Mouse (Mus musculus) stomach, embryonic 16.5 days (tissue): ENCODE data around the gene Pitpnm1. TPM values are rescaled to one million over a fixed set of nuclear protein-coding genes. Genes with fewer than 3 reads are reported as not detected.
A peak's percentile ranks its signal among the peaks of the same experiment; 100 is the strongest.

Experiments
- ATAC-seq: fragments of 200-750 bp; cut with Nextera tagmentation; 2 replicates; pipeline ENCODE4 v1.8.0; 2017; ENCODE audit warnings: moderate number of reproducible peaks, moderate TSS enrichment; ENCODE audit not compliant: insufficient read depth, low FRiP score
- H3K27ac ChIP-seq: fragments of 300-500 bp; sonication (generic); 2 replicates; pipeline ENCODE4 v1.5.1; 2014; ENCODE audit warnings: low read length
- H3K27me3 ChIP-seq: fragments of 300-500 bp; sonication (generic); 2 replicates; pipeline ENCODE4 v1.6.1; 2014; ENCODE audit warnings: low read length, control low read depth, mixed read lengths; ENCODE audit not compliant: control insufficient read depth, insufficient read depth
- H3K36me3 ChIP-seq: fragments of 300-500 bp; sonication (generic); 2 replicates; pipeline ENCODE4 v1.6.1; 2014; ENCODE audit warnings: low read length; ENCODE audit not compliant: control insufficient read depth, insufficient read depth
- H3K4me1 ChIP-seq: fragments of 300-500 bp; sonication (generic); 2 replicates; pipeline ENCODE4 v1.6.1; 2014; ENCODE audit warnings: low read length, control low read depth, mixed read lengths; ENCODE audit not compliant: control insufficient read depth, insufficient read depth
- H3K4me2 ChIP-seq: fragments of 300-500 bp; sonication (generic); 2 replicates; pipeline ENCODE4 v1.6.1; 2014; ENCODE audit warnings: low read depth, low read length, mixed read lengths
- H3K4me3 ChIP-seq: fragments of 300-500 bp; sonication (generic); replicated peaks from 2 replicates; pipeline ENCODE4 v1.5.1; 2014; ENCODE audit warnings: mild to moderate bottlenecking, low read length
- H3K9ac ChIP-seq: fragments of 300-500 bp; sonication (generic); 2 replicates; pipeline ENCODE4 v1.6.1; 2014; ENCODE audit warnings: low read length
- H3K9me3 ChIP-seq: fragments of 300-500 bp; sonication (generic); replicated peaks from 2 replicates; pipeline ENCODE4 v1.6.1; 2016; ENCODE audit warnings: low read length, control low read depth; ENCODE audit not compliant: control insufficient read depth
- WGBS: fragments of 180-500 bp; shearing (Covaris S2); extraction: QIAGEN DNeasy Blood & Tissue Kit; methylation state at CpG from one replicate; pipeline ENCODE4 v1.1.7; 2014; 5-methylcytosine and 5-hydroxymethylcytosine counted together
- polyA plus RNA-seq: library from polyadenylated mRNA; unstranded; fragments of >200 nt; fragmentation: Nextera tagmentation; extraction: Ambion mirVana; gene quantifications from 2 replicates; pipeline ENCODE4 v1.2.1, GENCODE M21; 2015

Pitpnm1 gene
- polyA plus RNA-seq, 1 experiment from 2014 or later, result 13.8 TPM

DNA sequence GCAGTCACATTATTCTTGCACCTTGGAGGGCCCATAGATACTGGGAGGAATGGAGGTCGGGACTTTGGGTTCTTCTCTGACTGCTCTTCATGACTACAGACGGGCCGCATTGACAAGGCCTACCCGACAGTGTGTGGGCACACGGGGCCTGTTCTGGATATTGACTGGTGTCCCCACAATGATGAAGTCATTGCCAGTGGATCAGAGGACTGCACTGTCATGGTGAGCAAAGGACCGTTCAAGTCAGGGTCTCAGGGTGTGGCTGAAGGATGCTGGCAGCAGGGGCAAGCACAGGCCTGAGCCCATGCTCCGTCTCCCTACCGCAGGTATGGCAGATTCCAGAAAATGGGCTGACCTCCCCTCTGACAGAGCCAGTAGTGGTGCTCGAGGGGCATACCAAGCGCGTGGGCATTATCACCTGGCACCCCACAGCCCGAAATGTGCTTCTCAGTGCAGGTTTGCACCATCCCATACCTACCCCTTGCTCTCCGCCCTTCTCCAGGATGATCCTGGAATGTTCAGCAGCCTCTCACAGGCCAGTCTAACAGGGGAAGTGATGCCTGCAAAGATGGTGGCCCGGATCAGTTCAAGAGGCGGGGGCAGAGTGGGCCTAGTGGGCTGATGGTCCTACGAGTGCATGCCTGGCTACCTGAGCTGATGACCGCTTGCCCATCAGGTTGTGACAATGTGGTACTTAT is 50.1 kb downstream of the Pitpnm1 start:
- WGBS, result 92% methylated on average over 17 of the region's 17 CpGs
- peak overlapping the region; percentile 96 for H3K9ac ChIP-seq
- peak overlapping the region; percentile 86 for H3K4me2 ChIP-seq
- 0 out of 2 replicates have a peak overlapping the region, but pooled peaks have one; percentile 76 for H3K27ac ChIP-seq
- H3K9me3 ChIP-seq, result no peaks in the 10 kb centered on the region
- no peak for ATAC-seq
- no peaks in the 10 kb centered on the region for H3K27me3 ChIP-seq
- peaks cover 15% of the 10 kb centered on the region for H3K4me1 ChIP-seq
- peak overlapping the region; percentile 87; the same call in 1 of the 2 replicates for H3K4me3 ChIP-seq
- peaks cover 9% of the 10 kb centered on the region for H3K36me3 ChIP-seq

DNA sequence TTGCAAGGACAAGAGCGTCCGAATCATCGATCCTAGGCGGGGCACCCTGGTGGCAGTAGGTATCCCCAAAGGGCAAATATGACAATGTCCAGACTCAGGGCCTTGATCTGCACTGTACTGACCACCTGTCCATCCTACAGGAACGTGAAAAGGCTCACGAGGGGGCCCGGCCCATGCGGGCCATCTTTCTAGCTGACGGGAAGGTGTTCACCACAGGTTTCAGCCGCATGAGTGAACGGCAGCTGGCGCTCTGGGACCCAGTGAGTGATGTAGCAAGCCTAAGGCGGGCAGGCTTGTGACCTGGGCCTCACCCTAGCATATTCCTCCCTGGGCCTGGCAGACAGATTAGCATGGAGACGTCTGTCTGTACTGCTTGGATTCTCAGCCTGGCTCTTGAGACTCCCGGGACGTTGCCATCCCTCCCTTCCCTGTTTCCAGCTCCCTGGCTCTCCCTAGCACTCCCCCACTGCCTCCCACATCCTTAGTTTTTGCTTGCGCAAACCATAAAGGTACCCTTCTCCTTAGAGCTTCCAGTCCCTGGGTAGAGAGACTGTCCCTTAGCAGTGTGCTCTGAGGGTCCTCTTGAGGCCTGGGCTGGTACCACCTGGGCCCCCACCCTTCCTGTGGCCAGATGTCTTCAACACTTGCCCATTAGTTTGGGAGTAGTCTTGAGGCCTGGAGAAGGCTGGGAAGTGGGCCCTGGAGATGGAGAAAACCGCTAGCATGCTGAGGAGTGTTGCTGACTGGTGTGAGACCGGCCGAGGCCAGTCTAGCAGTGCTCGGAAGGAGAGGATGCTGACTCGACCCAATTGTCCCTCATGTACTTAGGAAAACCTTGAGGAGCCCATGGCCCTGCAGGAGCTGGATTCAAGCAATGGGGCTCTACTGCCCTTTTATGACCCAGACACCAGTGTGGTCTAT is 51.0 kb downstream of the Pitpnm1 start:
- no peak overlapping the region for H3K9ac ChIP-seq

DNA sequence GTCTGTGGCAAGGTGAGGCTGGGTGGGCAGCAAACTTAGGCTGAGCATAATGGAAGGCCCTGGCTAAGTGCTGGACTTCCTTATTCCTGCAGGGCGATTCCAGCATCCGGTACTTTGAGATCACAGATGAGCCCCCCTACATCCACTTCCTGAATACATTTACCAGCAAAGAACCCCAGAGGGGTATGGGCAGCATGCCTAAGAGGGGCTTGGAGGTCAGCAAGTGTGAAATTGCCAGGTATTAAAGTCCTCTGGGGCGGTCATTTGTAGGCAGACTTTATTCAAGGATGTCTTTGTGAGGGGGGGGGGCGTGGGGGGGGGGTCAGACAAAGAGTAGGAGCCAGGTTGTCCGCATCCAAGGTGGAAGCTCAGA is 51.7 kb downstream of the Pitpnm1 start:
- Histone ChIP-seq H3K9ac (no peak overlapping the region), H3K27me3 (no peaks in the 10 kb centered on the region), H3K4me3 (no peak overlapping the region), H3K27ac (no peak overlapping the region), H3K36me3 (peaks cover 9% of the 10 kb centered on the region), H3K4me1 (peaks cover 15% of the 10 kb centered on the region), H3K4me2 (no peak overlapping the region), H3K9me3 (no peaks in the 10 kb centered on the region)
- WGBS, result 81% methylated on average over 5 of the region's 5 CpGs
- no peak for ATAC-seq

More for the DNA sequence above, 51.0 kb downstream of the Pitpnm1 start:
- Histone ChIP-seq H3K27me3 (no peaks in the 10 kb centered on the region), H3K36me3 (peaks cover 9% of the 10 kb centered on the region), H3K4me3 (no peak overlapping the region), H3K27ac (no peak overlapping the region), H3K4me1 (peaks cover 15% of the 10 kb centered on the region), H3K4me2 (no peak overlapping the region), H3K9me3 (no peaks in the 10 kb centered on the region)
- no peak for ATAC-seq
- 92% methylated on average over 22 of the region's 22 CpGs for WGBS

GRCm38 (mm10) chr19:4151898-4152297 is 52.1 kb downstream of the Pitpnm1 start:
- Histone ChIP-seq H3K27me3 (no peaks in the 10 kb centered on the region), H3K4me1 (peaks cover 15% of the 10 kb centered on the region), H3K27ac (no peak overlapping the region), H3K4me2 (no peak overlapping the region), H3K4me3 (no peak overlapping the region), H3K36me3 (peaks cover 9% of the 10 kb centered on the region), H3K9ac (no peak overlapping the region), H3K9me3 (no peaks in the 10 kb centered on the region)
- ATAC-seq, result no peak
- WGBS, result 90% methylated on average over 5 of the region's 5 CpGs

- Histone ChIP-seq H3K36me3 (peaks cover 9% of the 10 kb centered on the region), H3K27me3 (no peaks in the 10 kb centered on the region), H3K4me1 (peaks cover 14% of the 10 kb centered on the region), H3K4me3 (no peak overlapping the region), H3K27ac (no peak overlapping the region), H3K4me2 (no peak overlapping the region), H3K9me3 (no peaks in the 10 kb centered on the region), H3K9ac (no peak overlapping the region)
- WGBS, result 90% methylated on average over 8 of the region's 8 CpGs
- no peak for ATAC-seq
These were observed 52.8 kb downstream of the Pitpnm1 start for GRCm38 (mm10) chr19:4152445-4153231.

GRCm38 (mm10) chr19:4153232-4153654 is 53.4 kb downstream of the Pitpnm1 start, which contains the start of gene Ptprcap:
Gene Ptprcap (plus strand): TSS chr19:4153604.
- H3K27me3 ChIP-seq, result no peaks in the 10 kb centered on the region
- no peak within 1 kb of the TSS for H3K27ac ChIP-seq
- H3K9me3 ChIP-seq, result no peaks in the 10 kb centered on the region
- H3K4me1 ChIP-seq, result peaks cover 8% of the 10 kb centered on the region
- peaks cover 9% of the 10 kb centered on the region for H3K36me3 ChIP-seq
- ATAC-seq, result no peak
- H3K4me2 ChIP-seq, result no peak within 1 kb of the TSS
- WGBS, result 67% methylated on average over 11 of the region's 11 CpGs
- no peak within 1 kb of the TSS for H3K9ac ChIP-seq
- H3K4me3 ChIP-seq, result no peak within 1 kb of the TSS

GRCm38 (mm10) chr19:4154437-4155222 is 54.8 kb downstream of the Pitpnm1 start:
- peaks cover under 1% of the 10 kb centered on the region for H3K4me1 ChIP-seq
- H3K9me3 ChIP-seq, result no peaks in the 10 kb centered on the region
- WGBS, result 71% methylated on average over 13 of the region's 13 CpGs
- no peak overlapping the region for H3K4me2 ChIP-seq
- H3K27ac ChIP-seq, result no peak overlapping the region
- H3K9ac ChIP-seq, result no peak overlapping the region
- no peak for ATAC-seq
- H3K36me3 ChIP-seq, result peaks cover 9% of the 10 kb centered on the region
- H3K4me3 ChIP-seq, result no peak overlapping the region
- H3K27me3 ChIP-seq, result no peaks in the 10 kb centered on the region

- no peak for ATAC-seq
- WGBS, result 78% methylated on average over 6 of the region's 6 CpGs
- no peaks in the 10 kb centered on the region for H3K27me3 ChIP-seq
- peaks cover 13% of the 10 kb centered on the region for H3K36me3 ChIP-seq
- H3K9me3 ChIP-seq, result no peaks in the 10 kb centered on the region
- no peak overlapping the region for H3K4me2 ChIP-seq
- H3K9ac ChIP-seq, result no peak overlapping the region
- no peak overlapping the region for H3K4me3 ChIP-seq
- H3K27ac ChIP-seq, result no peak overlapping the region
- H3K4me1 ChIP-seq, result no peaks in the 10 kb centered on the region
These were observed 55.6 kb downstream of the Pitpnm1 start for GRCm38 (mm10) chr19:4155223-4156072.
